Mouse (Mus musculus) intestine, postnatal 0 days (tissue): ENCODE results near the gene Def8. TPM values are rescaled to one million over a fixed set of nuclear protein-coding genes. Genes with fewer than 3 reads are reported as not detected.
"Not testable (repeated sequence)": the region's sequence is repeated elsewhere in the genome, so short reads cannot be mapped to it uniquely, and the experiment has no call there.

Experiments used
- ATAC-seq: fragments of 200-750 bp; cut with Nextera tagmentation; 2 replicates; pipeline ENCODE4 v1.8.0; 2017; ENCODE audit warnings: mild to moderate bottlenecking, moderate TSS enrichment, moderate library complexity
- H3K27ac ChIP-seq: fragments of 300-500 bp; sonication (generic); 2 replicates; pipeline ENCODE4 v1.5.1; 2014; ENCODE audit warnings: mild to moderate bottlenecking, low read depth, low read length, moderate library complexity
- H3K27me3 ChIP-seq: fragments of 300-500 bp; sonication (generic); replicated peaks from 2 replicates; pipeline ENCODE4 v1.6.1; 2014; ENCODE audit warnings: low read length, mixed read lengths; ENCODE audit not compliant: control insufficient read depth, insufficient read depth
- H3K36me3 ChIP-seq: fragments of 300-500 bp; sonication (generic); 2 replicates; pipeline ENCODE4 v1.6.1; 2014; ENCODE audit warnings: mild to moderate bottlenecking, moderate library complexity; ENCODE audit not compliant: control insufficient read depth, insufficient read depth
- H3K4me1 ChIP-seq: fragments of 300-500 bp; sonication (generic); replicated peaks from 2 replicates; pipeline ENCODE4 v1.6.1; 2014; ENCODE audit warnings: antibody characterized with exemption, low read length, mixed read lengths; ENCODE audit not compliant: control insufficient read depth, insufficient read depth
- H3K4me2 ChIP-seq: fragments of 300-500 bp; sonication (generic); replicated peaks from 2 replicates; pipeline ENCODE4 v1.6.1; 2014; ENCODE audit warnings: low read depth, mild to moderate bottlenecking, moderate library complexity
- H3K4me3 ChIP-seq: fragments of 300-500 bp; sonication (generic); 2 replicates; pipeline ENCODE4 v1.5.1; 2014; ENCODE audit warnings: low read depth, low read length
- H3K9ac ChIP-seq: fragments of 300-500 bp; sonication (generic); 2 replicates; pipeline ENCODE4 v1.6.1; 2014; ENCODE audit warnings: mild to moderate bottlenecking, low read depth, low read length
- H3K9me3 ChIP-seq: fragments of 300-500 bp; sonication (generic); 2 replicates; pipeline ENCODE4 v1.6.1; 2016; ENCODE audit warnings: mixed run types; ENCODE audit not compliant: control insufficient read depth
- CTCF ChIP-seq: sonication (generic); IDR thresholded peaks from 2 replicates; pipeline ENCODE4 v1.5.1; 2016; ENCODE audit warnings: low read depth, mild to moderate bottlenecking, control low read depth, antibody characterized with exemption, moderate library complexity
- WGBS: fragments of 180-500 bp; shearing (Covaris S2); extraction: QIAGEN DNeasy Blood & Tissue Kit; methylation state at CpG from one replicate; pipeline ENCODE4 v1.1.7; 2014; 5-methylcytosine and 5-hydroxymethylcytosine counted together
- polyA plus RNA-seq: library from polyadenylated mRNA; unstranded; fragments of >200 nt; fragmentation: Nextera tagmentation; extraction: Ambion mirVana; gene quantifications from 2 replicates; pipeline ENCODE4 v1.2.1, GENCODE M21; 2015

Gene Def8
- polyA plus RNA-seq, 1 experiment from 2014 or later, result 18.4 TPM

- 83% methylated on average over 4 of the region's 4 CpGs for WGBS
- TF ChIP-seq CTCF, result no peak
- H3K9me3 ChIP-seq, result no peaks in the 10 kb centered on the region
These were observed 40.3 kb downstream of the Def8 start for GRCm38 (mm10) chr8:123463651-123464050.

GRCm38 (mm10) chr8:123467476-123467875 lies 44.1 kb downstream of the Def8 start:
- no peak for ATAC-seq
- Histone ChIP-seq H3K4me2 (no peak overlapping the region), H3K9ac (no peak overlapping the region), H3K9me3 (no peaks in the 10 kb centered on the region), H3K27ac (no peak overlapping the region), H3K4me1 (no peaks in the 10 kb centered on the region), H3K36me3 (0 out of 2 replicates have a peak, but pooled peaks cover 4% of the 10 kb centered on the region), H3K4me3 (no peak overlapping the region), H3K27me3 (no peaks in the 10 kb centered on the region)
- no peak for TF ChIP-seq CTCF
- WGBS, result 64% methylated on average over 3 of the region's 3 CpGs

More at GRCm38 (mm10) chr8:123463651-123464050, 40.3 kb downstream of the Def8 start:
- Histone ChIP-seq H3K36me3 (peaks cover 33% of the 10 kb centered on the region), H3K4me3 (no peak overlapping the region), H3K27ac (no peak overlapping the region), H3K4me1 (no peaks in the 10 kb centered on the region), H3K9ac (no peak overlapping the region), H3K4me2 (no peak overlapping the region), H3K27me3 (no peaks in the 10 kb centered on the region)
- ATAC-seq, result no peak

GRCm38 (mm10) chr8:123472991-123473390 lies 49.7 kb downstream of the Def8 start:
- not testable (repeated sequence) for H3K4me3 ChIP-seq, H3K36me3 ChIP-seq, ATAC-seq, H3K27me3 ChIP-seq, H3K27ac ChIP-seq, H3K4me1 ChIP-seq, H3K9me3 ChIP-seq, H3K4me2 ChIP-seq, H3K9ac ChIP-seq
- 31% methylated on average over 6 of the region's 6 CpGs for WGBS

- H3K4me2 ChIP-seq, H3K9ac ChIP-seq, ATAC-seq, H3K4me3 ChIP-seq, H3K36me3 ChIP-seq, H3K9me3 ChIP-seq, H3K27me3 ChIP-seq, H3K27ac ChIP-seq, H3K4me1 ChIP-seq: not testable (repeated sequence)
- 61% methylated on average over 5 of the region's 5 CpGs for WGBS
These were observed 51.2 kb downstream of the Def8 start for GRCm38 (mm10) chr8:123474549-123474948.

- 7% methylated on average over 34 of the region's 34 CpGs for WGBS
- H3K36me3 ChIP-seq, result peaks cover 18% of the 10 kb centered on the region; the same call in 1 of the 2 replicates
- H3K9ac ChIP-seq, result peak overlapping the region; percentile 81
- H3K4me3 ChIP-seq, result peak overlapping the region; percentile 89
- H3K27me3 ChIP-seq, result no peaks in the 10 kb centered on the region
- H3K4me2 ChIP-seq, result peak overlapping the region; percentile 84
- H3K27ac ChIP-seq, result peak overlapping the region; percentile 84
- TF ChIP-seq CTCF, result no peak
- H3K4me1 ChIP-seq, result peaks cover 8% of the 10 kb centered on the region; the same call in 1 of the 2 replicates
- ATAC-seq, result peak; percentile 29
- H3K9me3 ChIP-seq, result no peaks in the 10 kb centered on the region
These were observed 53.8 kb downstream of the Def8 start for GRCm38 (mm10) chr8:123476911-123477736.

- Histone ChIP-seq H3K4me1 (peaks cover 8% of the 10 kb centered on the region; the same call in 1 of the 2 replicates), H3K36me3 (peaks cover 23% of the 10 kb centered on the region; the same call in 1 of the 2 replicates), H3K4me3 (peak within 1 kb of the TSS; percentile 89), H3K9me3 (no peaks in the 10 kb centered on the region), H3K27me3 (no peaks in the 10 kb centered on the region), H3K27ac (peak within 1 kb of the TSS; percentile 84), H3K4me2 (peak within 1 kb of the TSS; percentile 84), H3K9ac (peak within 1 kb of the TSS; percentile 81)
- peak; percentile 90 for ATAC-seq
- WGBS, result under 1% methylated on average over 58 of the region's 58 CpGs
- TF ChIP-seq CTCF, result 0 out of 2 replicates have a peak, but pooled peaks have one; percentile 27
These were observed 54.5 kb downstream of the Def8 start, which contains the start of gene Afg3l1 for GRCm38 (mm10) chr8:123477737-123478258. TSS of gene Afg3l1 (plus strand) at chr8:123477903.
